Mouse (Mus musculus): ENCODE results near the gene Nab2. TPM values are rescaled to one million over a fixed set of nuclear protein-coding genes. Genes with fewer than 3 reads are reported as not detected.
"Not testable (repeated sequence)": the region's sequence is repeated elsewhere in the genome, so short reads cannot be mapped to it uniquely, and the experiment has no call there.

The Nab2 gene
- polyA plus RNA-seq, 1 experiment: 59.2 TPM

DNA sequence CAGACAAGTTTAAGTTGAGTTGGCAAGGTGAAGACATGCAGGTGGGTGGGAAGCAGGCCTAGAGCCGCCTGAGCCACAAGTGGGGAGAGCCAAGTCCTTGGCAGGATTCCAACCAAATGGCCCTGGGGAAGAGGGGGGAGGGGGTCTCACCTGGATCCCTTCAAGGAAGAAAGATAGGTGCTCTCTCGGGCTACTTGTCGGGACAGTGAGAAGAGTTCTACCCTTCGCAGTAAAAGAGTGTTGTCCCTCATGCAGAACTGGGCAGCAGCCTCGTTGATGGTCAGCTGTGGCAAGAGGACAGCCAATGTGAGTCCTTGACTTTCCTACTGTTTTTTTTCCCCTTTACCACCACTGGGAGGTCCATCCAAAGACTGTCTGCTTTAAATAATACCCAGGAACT is 4.8 kb downstream of the Nab2 start:
- TF ChIP-seq CTCF (IDR thresholded peaks at IDR 0.05; ENCODE audit: borderline replicate concordance, insufficient read depth, low read depth, low read length): no peak
- TF ChIP-seq POLR2A (IDR thresholded peaks at IDR 0.05; ENCODE audit: borderline replicate concordance, insufficient read depth, low read length): 0 out of 2 replicates have a peak, but pooled peaks have one; percentile 7
- H3K4me3 ChIP-seq (replicated peaks; ENCODE audit: insufficient read depth, low read depth, low read length): peak overlapping the region; percentile 39
- WGBS: 26% methylated on average over 5 of the region's 5 CpGs

DNA sequence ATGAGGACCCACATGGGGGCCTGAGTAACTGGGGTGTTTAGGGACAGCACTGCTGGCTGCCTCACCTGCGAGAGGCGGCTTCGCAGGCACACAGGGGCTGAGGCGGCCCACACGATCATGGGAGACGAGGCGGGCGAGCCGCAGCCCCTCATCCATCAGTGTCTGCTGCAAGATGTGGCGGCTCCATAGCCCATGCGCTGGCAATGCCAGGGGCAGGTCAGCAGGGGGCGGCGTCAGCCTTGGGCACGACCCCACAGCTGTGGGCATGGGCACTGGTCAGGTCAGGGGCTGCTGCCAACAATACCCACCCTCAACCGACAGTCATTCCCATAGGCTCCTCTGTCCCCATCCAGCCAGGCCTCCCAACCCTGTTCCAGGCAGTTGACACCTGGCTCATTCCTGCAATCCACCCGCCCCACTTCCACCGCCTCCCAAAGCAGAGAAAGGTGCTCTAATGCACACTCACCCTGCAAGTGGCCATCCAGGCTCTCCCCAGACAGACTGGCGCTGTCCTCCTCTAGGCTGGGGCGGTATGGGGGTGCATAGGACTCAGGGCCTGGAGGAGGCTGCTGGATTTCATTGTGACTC is 5.6 kb downstream of the Nab2 start:
- Histone ChIP-seq H3K27me3 (ENCODE audit: control insufficient read depth, insufficient read depth, low read length) (no peaks in the 10 kb centered on the region), H3K4me3 (replicated peaks; ENCODE audit: insufficient read depth, low read depth, low read length) (peak overlapping the region; percentile 52), H3K4me1 (ENCODE audit: control insufficient read depth, insufficient read depth, low read length) (peaks cover 22% of the 10 kb centered on the region), H3K27ac (ENCODE audit: insufficient read depth, low read length) (peak overlapping the region; percentile 93)
- peak; percentile 49 to 65 for DNase-seq
- WGBS: 24% methylated on average over 19 of the region's 19 CpGs
- TF ChIP-seq POLR2A (IDR thresholded peaks at IDR 0.05; ENCODE audit: borderline replicate concordance, insufficient read depth, low read length) (no peak), CTCF (IDR thresholded peaks at IDR 0.05; ENCODE audit: borderline replicate concordance, insufficient read depth, low read depth, low read length) (0 out of 2 replicates have a peak, but pooled peaks have one; percentile 5)

More for the DNA sequence above, 4.8 kb downstream of the Nab2 start:
- H3K4me1 ChIP-seq (ENCODE audit: control insufficient read depth, insufficient read depth, low read length): peaks cover 22% of the 10 kb centered on the region
- H3K27me3 ChIP-seq (ENCODE audit: control insufficient read depth, insufficient read depth, low read length): no peaks in the 10 kb centered on the region
- no peak overlapping the region; the same call in 1 of the 2 replicates for H3K27ac ChIP-seq (ENCODE audit: insufficient read depth, low read length)
- no peak for DNase-seq

DNA sequence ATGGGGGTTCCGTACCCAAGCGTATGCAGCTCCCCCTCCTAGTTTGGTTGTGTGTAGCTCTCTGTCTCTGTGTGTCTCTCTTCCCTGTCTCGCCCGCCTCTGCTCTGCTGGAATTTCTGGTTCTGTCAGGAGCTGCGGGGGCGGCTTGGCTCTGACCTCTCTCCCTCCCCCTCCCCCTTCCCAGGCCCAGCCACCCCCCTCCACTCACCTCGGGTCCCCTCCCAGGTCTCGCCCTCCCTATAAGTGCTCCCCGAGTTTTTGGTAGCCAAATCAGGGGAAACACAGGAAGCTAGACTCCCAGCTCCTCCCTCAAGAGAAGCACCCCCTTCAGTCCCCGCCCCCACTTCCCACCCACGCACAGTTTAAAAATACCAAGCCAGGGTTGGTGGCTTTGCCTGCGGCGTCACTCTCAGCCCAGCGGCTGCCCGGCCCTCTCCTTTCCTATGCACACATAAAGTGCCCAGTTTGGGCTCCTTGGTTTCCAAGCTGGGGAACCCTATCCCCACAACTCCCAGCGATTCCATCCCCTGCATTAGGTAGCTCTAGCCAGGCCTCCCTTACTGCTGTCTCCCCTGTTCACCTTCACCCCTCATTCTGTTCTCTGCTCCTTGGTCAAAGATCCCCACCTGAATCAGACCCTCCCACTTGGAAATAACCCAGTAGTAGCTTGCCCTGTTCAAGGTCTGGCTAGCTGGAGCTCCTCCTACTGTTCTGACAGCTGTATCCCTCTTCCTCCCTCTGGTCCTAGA is 6.3 kb downstream of the Nab2 start:
- H3K4me3 ChIP-seq (replicated peaks; ENCODE audit: insufficient read depth, low read depth, low read length): peak overlapping the region; percentile 52
- WGBS: 2% methylated on average over 16 of the region's 16 CpGs
- H3K27me3 ChIP-seq (ENCODE audit: control insufficient read depth, insufficient read depth, low read length): no peaks in the 10 kb centered on the region
- DNase-seq: peak; percentile 78 to 82
- peak overlapping the region; percentile 93 for H3K27ac ChIP-seq (ENCODE audit: insufficient read depth, low read length)
- peaks cover 20% of the 10 kb centered on the region for H3K4me1 ChIP-seq (ENCODE audit: control insufficient read depth, insufficient read depth, low read length)
- peak; percentile 56; the same call in 1 of the 2 replicates for TF ChIP-seq POLR2A (IDR thresholded peaks at IDR 0.05; ENCODE audit: borderline replicate concordance, insufficient read depth, low read length)
- no peak for TF ChIP-seq CTCF (IDR thresholded peaks at IDR 0.05; ENCODE audit: borderline replicate concordance, insufficient read depth, low read depth, low read length)

DNA sequence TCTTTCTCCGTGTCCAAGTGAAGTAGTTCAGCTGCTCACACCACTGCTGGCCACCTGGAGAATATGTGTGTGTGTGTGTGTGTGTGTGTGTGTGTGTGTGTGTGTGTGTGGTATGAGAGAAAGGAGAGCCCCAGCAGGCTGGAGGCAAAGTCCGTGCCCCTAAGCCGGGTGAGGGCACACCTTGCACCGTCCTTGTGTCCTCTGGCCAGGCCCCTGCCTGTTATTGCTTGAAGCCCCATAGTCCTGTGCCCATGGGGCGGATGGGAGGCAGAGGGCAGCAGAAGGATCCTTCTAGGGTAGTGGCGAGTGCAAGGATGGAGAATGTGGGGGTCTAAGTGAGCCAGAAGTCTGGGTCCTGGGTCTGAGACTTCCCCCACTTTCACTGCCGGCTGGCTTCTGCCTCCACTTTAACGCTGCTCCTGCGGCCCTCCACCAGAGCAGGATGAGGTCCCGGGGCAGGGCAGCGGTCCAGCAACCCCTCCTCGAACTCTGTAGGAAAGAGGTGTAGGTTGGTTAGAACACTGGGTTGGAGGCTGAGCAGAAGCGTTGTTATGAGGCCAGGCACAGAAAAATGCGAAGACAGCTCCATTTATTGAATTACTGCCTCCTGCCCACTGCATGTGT is 7.0 kb downstream of the Nab2 start:
- Histone ChIP-seq H3K4me1 (ENCODE audit: control insufficient read depth, insufficient read depth, low read length) (peaks cover 20% of the 10 kb centered on the region), H3K27me3 (ENCODE audit: control insufficient read depth, insufficient read depth, low read length) (no peaks in the 10 kb centered on the region), H3K27ac (ENCODE audit: insufficient read depth, low read length) (peak overlapping the region; percentile 90), H3K4me3 (replicated peaks; ENCODE audit: insufficient read depth, low read depth, low read length) (peak overlapping the region; percentile 51)
- TF ChIP-seq CTCF (IDR thresholded peaks at IDR 0.05; ENCODE audit: borderline replicate concordance, insufficient read depth, low read depth, low read length) (no peak), POLR2A (IDR thresholded peaks at IDR 0.05; ENCODE audit: borderline replicate concordance, insufficient read depth, low read length) (no peak)
- no peak for DNase-seq
- 18% methylated on average over 14 of the region's 14 CpGs for WGBS

DNA sequence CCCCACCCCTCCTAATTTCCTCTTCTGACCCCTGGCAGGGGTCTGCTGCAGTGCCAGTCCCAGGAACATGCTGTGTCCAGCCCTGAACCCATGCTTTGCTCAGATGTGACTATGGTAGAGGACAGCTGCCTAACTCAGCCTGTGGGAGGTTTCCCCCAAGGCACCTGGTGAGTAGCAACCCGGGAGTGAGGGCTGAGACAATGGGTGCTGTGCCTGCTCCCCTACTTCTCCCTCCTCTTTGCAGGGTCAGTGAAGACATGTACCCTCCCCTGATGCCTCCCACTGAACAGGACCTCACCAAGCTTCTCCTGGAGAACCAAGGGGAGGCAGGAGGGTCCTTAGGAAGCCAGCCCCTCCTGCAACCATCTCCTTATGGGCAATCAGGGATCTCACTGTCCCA is 8.8 kb downstream of the Nab2 start:
- whole genome bisulfite sequencing: 61% methylated on average over 1 of the region's 1 CpGs
- no peak for DNase-seq

DNA sequence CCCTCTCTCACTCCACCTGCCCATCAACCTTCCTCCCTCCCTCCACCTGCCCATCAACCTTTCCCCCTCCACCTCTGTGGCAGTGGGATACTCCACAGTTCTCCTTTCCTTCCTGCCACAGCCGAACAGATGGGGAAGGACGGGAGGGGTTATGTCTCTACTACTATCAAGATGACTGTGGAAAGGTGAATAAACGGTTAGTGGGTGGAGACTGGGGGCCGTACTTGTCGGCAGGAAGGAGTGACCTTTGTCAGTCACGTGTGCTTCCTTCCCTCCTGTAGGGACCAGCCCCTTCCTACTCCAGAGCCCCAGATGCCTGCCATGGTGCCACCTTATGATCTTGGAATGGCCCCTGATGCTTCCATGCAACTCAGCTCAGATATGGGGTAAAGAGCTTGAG is 10.3 kb downstream of the Nab2 start:
- H3K4me3 ChIP-seq (replicated peaks; ENCODE audit: insufficient read depth, low read depth, low read length): no peak overlapping the region
- no peaks in the 10 kb centered on the region for H3K27me3 ChIP-seq (ENCODE audit: control insufficient read depth, insufficient read depth, low read length)
- DNase-seq: no peak
- TF ChIP-seq CTCF (IDR thresholded peaks at IDR 0.05; ENCODE audit: borderline replicate concordance, insufficient read depth, low read depth, low read length): no peak
- no peak for TF ChIP-seq POLR2A (IDR thresholded peaks at IDR 0.05; ENCODE audit: borderline replicate concordance, insufficient read depth, low read length)
- WGBS: 43% methylated on average over 6 of the region's 6 CpGs
- H3K27ac ChIP-seq (ENCODE audit: insufficient read depth, low read length): no peak overlapping the region
- peaks cover 13% of the 10 kb centered on the region for H3K4me1 ChIP-seq (ENCODE audit: control insufficient read depth, insufficient read depth, low read length)

More for the DNA sequence above, 8.8 kb downstream of the Nab2 start:
- TF ChIP-seq CTCF (IDR thresholded peaks at IDR 0.05; ENCODE audit: borderline replicate concordance, insufficient read depth, low read depth, low read length) (no peak), POLR2A (IDR thresholded peaks at IDR 0.05; ENCODE audit: borderline replicate concordance, insufficient read depth, low read length) (peak; percentile 39; the same call in 1 of the 2 replicates)
- Histone ChIP-seq H3K27ac (ENCODE audit: insufficient read depth, low read length) (no peak overlapping the region), H3K27me3 (ENCODE audit: control insufficient read depth, insufficient read depth, low read length) (no peaks in the 10 kb centered on the region), H3K4me1 (ENCODE audit: control insufficient read depth, insufficient read depth, low read length) (peaks cover 20% of the 10 kb centered on the region), H3K4me3 (replicated peaks; ENCODE audit: insufficient read depth, low read depth, low read length) (no peak overlapping the region)

DNA sequence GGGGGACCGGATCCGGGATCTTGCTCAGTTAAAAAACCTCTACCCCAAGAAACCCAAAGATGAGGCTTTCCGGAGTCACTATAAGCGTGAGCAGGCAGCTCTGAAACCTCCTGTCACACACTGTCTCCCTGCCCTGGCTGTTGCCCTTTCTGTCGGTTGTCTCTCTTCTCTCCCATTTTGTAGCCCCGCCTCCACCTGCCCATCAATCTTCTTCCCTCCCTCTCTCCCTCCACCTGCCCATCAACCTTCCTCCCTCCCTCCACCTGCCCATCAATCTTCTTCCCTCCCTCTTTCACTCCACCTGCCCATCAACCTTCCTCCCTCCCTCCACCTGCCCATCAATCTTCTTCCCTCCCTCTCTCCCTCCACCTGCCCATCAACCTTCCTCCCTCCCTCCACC is 10.8 kb downstream of the Nab2 start:
- not testable (repeated sequence) for H3K27me3 ChIP-seq (ENCODE audit: control insufficient read depth, insufficient read depth, low read length); DNase-seq; H3K27ac ChIP-seq (ENCODE audit: insufficient read depth, low read length); H3K4me1 ChIP-seq (ENCODE audit: control insufficient read depth, insufficient read depth, low read length); H3K4me3 ChIP-seq (replicated peaks; ENCODE audit: insufficient read depth, low read depth, low read length)
- WGBS: 59% methylated on average over 6 of the region's 6 CpGs
